Mouse (Mus musculus) erythroid progenitor cell, adult 5-6 weeks (primary cell): ENCODE data around the gene Ckmt2. TPM values are rescaled to one million over a fixed set of nuclear protein-coding genes. Genes with fewer than 3 reads are reported as not detected.

Source experiments
- ATAC-seq: replicated peaks from 2 replicates; pipeline ENCODE4 v1.8.0; 2016; ENCODE audit warnings: moderate number of reproducible peaks, mild to moderate bottlenecking, moderate TSS enrichment, inconsistent platforms; ENCODE audit not compliant: poor library complexity, low FRiP score, severe bottlenecking
- total RNA-seq, 2 experiments: library from RNA; stranded (forward) in 1 of 2; stranded (reverse) in 1 of 2; fragments of 150-400 nt in 1 of 2; fragments of 186-747, 209-891 nt in 1 of 2; gene quantifications; 2 replicates each; pipeline versions ENCODE4 v1.2.3 to v1.2.4; 2015 to 2017; ENCODE audit warnings: low replicate concordance in 2 of 2

Ckmt2 gene
- total RNA-seq (2015; ENCODE audit: low replicate concordance), result not detected in 2 replicates
- total RNA-seq (2017; ENCODE audit: low replicate concordance), result not detected in 2 replicates

DNA sequence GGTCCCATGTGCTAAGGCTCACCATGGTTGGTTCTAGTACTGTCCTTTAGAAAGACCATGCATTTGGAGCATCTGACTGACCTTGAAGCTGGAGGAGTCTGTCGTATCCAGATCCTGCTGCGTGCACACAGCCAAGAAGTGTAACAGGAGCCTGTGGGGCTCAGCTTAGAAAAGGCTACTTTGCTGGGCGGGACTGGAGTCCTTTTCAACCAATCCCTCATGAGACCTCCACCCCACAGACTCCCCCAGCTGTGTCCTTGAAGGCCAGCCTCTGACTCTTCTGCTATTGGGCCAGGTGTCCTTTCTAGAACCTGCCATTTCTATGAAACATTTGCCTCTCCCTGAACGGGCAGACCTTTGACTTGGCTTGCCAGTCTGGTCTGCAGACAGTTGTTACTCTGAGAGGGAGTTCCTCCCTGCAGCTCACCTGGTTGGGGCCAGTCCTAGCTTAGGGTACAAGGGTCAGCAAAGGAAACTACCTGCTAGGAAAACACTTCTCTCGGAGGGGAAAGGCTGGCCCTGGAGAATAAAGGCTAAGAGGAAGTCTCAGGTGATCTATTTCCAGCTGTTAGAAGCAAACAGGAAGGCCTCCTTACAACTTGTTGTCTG is at the start of gene Ckmt2:
Gene Ckmt2 (minus strand): TSS at position 145 of the 609 bp plus-strand sequence.
- ATAC-seq, result no peak

DNA sequence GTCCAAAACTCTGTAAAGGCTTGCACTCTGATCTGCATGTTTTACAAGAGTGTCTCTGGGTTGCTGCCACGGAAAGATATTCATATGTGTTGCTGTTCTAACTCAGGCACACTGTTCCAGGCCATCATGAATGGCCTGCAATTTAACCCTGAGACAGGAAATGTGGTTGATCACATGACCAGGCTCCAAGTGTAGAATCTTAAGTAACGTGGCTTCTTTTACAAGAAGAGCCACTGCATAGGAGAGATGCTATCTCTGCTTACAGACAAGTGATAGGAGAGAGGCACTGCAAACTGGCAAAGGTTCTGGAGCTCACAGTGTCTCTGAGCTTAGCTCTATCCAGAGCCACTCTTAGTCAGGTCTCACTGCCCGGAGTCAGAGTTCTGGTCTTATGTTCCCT is 44.3 kb upstream of the Ckmt2 start:
- no peak for ATAC-seq

DNA sequence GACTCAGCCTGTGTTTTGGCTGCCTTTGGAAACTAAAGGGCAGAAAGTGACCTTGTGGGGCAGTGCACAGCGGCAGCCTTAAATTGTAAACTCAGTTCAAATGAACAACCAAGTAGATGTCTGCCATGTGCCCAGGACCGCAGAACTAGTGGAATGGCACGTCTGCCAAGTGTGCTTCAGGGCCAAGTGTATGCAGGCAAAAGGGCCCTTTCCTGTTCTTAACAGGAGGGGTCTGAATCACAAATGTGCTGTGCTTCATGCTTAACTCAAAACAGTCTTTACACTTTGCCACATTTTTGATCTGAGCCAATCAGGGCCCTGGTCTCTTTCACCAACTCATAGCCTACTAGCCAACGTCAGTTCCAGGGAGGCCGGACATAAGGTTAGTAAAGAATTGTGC is 42.1 kb upstream of the Ckmt2 start:
- ATAC-seq, result no peak

DNA sequence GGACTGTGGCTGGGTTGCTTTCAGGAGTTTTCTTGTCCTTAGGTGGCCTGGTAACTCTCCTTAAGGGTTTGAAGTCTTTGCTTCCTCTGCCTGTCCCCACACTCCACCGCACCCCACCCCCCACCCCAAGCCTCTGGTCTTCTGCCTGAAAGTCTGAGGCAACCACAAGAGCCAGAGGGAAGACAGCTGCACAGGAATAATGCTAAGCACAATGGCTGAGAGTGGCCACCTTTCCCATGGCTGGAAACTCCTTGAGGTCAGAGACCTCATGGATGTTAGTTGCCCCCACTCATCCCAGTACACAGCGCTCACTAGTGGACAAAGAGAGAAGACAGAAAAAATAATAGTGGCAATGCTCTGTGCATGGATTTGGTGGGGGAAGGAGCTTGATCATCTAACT is 41.1 kb upstream of the Ckmt2 start:
- ATAC-seq, result no peak

DNA sequence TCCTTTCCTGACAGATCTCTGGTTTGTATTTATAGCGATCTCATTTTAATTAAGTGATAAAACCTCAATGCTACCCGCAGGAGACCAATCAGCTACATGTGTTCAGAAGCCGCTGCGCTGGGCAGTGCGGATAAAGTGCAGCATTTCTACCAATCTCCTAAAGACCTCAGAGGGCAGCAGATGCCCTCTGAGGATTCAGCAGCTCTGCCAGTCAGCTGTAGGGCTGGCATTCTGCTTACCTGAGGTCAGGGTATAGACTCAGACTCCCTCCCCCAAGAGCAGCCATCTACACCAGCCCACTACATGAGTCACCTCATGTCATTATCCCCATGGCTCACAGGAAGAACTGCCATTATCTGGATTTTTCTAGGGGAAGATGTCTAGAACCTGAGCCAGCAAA is 39.6 kb upstream of the Ckmt2 start:
- ATAC-seq, result no peak

DNA sequence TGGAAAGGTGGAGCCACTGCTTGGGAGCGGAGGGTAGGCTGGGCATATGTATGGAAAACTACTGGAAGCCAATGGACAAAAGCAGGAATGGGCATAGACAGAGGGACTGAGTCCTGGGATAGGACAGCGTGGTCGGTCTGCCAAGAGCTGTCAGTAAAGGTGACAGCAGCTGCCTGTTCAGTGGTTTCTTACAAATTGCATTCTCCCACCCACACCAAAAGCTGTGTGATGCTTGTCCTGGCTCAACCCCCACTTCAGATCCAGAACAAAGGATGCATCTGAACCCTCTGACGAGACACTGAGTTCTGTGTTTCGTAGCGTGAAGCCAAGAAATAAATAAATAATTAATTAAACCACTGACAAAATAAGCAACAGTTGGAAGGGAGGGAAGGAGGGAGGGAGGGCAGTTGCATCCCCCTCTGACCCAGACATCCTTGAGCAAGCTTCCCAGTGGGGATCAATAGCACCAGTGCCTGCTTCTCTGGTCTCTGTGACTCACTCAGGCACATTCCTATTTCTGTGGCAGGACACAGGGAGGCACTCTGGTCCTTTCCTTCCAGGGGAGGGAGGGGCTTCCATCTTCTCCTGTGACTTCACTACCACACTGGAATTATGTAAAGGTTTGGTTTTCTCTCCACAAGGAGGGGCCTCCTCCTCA is 39.0 kb upstream of the Ckmt2 start:
- no peak for ATAC-seq

DNA sequence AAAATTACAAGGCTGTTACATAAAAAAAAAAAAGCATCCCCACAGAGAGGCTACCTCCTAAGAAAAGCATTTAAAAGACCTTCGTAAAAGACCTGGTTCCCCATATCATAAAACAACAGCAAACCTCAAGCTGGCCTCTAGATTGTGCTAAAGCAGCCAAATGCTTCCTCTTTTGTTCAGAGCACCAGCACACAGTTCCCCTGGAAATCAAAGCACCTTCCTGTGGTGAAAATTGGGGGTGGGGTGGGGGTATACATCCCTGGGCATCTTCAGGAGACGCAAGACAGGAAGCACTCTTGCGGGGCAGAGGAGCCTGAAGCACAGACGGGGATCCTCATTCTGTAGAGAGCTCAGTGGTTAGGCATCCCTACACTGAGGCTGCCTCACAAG is 38.5 kb upstream of the Ckmt2 start:
- no peak for ATAC-seq

DNA sequence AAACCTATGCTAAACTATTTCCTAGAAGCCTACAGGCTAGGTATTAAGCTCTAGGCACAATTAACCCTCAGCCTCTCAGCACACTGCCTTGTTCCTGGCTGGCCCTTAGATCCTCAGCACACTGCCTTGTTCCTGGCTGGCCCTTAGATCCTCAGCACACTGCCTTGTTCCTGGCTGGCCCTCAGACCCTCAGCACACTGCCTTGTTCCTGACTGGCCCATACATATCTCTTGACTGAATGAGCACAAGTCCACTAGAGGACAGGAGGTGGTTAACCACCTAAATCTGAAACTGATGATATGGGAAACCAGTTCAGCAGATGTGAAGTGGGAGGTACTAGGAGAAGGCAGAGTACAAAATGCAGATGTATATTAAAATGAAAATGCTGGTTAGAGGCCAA is 35.0 kb upstream of the Ckmt2 start:
- no peak for ATAC-seq

DNA sequence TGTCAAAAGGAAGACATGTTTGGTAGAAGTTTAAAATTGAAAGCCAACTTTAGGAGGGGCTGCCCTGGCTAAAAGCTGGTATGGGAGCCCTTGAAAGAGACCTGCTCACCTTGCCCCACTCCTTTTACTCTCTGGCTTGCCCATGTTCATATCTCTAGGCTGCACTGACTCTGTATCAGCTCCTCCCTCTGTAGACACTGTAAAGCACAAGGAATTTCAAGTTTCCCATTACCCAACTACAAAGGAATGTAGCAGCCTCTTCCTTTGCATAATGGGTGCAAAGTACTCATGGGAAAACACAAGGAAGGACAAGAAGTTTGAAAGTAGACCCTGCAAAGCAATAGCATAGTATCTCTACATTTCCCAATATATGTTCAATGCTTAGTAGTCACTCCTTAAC is 34.5 kb upstream of the Ckmt2 start:
- no peak for ATAC-seq

DNA sequence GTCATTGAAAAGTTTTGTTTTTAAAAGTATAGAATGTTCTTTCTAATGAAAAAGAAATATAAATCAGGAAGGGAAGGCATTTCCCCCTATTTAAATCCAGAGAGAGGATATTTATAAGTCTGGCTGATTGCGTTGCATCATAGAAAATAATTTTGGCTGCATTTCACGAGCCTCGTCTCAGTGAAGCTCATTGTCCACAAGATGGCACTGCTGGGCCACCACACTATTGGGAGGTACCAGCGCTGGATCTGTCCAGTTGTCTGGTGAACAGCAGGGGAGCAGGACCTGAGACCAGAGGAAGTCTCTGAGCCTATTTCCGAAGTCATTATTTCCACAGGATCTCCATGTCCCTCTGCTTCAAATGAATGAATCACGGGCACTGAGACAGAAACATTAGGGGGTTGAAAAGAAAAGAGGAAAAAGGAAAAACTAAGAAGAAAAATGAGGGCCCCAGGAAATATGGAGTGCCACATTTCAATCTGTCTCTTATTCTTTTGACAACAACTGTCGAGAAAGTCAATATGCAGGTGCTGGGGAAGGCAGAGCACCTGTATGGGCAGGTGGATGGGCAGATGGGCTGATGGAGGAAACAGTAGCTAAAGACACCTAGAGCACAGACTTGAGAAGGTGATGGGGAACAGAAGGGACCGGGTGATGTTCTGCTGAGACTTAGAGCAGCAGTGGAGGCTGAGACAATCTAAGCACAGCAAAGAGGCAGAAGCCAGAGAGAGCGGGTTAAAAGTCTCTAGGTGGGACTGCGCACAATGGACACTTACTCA is 31.7 kb upstream of the Ckmt2 start:
- no peak for ATAC-seq

DNA sequence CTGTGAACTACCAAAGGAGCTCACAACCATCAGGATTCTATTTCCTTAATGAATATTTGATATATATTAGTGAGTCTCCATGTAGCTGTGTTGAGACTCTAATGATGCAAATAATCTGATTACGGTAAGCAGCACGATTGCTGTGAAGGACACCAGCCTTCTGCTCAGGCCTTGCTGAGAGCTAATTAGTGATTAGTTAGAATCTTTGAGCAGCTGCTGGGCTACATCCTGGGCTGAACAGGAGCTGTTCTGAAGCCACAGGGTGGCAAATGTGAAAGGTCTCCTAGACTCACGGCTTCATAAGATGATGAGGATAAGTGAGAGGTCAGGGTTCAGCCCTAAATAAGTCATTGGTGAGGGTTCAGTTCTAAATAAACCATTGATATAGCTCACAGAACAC is 29.7 kb upstream of the Ckmt2 start:
- ATAC-seq, result no peak

DNA sequence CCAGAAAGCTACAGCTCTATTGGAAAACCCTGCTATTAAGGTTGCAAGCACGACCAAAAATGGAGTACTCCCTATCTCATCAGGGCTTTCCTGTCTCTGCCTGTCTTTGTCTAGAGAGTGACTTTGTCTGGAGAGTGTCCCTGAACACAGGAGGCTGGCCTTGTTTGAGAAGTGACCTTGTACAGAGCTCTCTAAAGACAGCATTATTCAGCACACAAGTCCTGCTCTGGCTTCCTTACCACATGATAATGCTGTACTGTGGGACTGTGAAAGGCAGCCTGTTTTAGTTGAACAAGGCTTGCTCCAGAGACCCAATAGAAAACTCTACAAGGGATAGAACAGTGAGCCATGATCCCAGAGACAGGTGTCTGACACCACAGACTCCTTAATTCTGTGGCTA is 19.8 kb upstream of the Ckmt2 start:
- no peak for ATAC-seq

DNA sequence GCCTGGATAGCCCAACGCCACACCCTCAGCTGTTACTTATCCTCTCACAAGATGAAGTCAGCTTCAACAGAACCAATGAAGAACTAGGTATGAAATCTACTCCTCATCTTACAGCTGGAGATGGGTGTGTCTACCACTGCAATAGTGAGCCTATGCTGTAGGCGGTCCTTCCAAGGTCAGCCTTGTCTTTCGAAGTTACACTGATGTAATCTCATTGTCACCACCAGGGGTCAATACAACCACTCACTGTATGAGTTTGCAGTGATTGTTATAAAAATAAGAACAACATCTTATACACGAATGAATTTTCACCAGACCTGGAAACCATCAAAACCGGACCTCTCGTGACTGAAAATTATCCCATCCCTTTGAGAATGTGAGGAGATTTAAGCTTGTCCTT is 16.4 kb upstream of the Ckmt2 start:
- ATAC-seq, result no peak

DNA sequence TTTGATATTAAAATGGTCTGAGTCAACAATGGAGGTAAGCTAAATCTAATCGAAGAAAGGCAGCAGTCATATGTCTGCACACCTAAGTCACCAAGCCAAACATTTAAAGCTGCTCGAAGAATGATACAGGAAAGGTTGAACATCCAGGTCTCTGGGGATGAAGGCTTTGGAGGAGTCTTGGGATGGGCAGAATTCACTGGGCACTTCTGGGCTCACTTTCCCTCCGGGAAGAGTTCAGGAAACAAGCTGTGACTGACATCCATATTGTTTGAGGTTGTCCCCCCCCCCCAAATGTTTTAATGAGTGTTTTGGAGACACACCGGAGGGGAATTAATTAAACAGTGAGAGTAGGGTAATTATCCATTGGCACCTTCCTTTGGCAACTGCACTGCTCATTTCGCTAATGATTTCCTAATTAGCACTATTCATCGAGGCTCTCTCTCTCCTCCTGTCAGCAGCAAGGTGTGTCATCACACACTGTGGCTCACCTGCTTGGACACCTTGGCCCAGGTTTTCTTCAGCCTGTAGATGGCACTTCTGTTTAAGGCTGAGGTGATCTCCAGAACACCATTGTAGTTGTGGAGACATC is 13.4 kb upstream of the Ckmt2 start:
- ATAC-seq, result no peak

DNA sequence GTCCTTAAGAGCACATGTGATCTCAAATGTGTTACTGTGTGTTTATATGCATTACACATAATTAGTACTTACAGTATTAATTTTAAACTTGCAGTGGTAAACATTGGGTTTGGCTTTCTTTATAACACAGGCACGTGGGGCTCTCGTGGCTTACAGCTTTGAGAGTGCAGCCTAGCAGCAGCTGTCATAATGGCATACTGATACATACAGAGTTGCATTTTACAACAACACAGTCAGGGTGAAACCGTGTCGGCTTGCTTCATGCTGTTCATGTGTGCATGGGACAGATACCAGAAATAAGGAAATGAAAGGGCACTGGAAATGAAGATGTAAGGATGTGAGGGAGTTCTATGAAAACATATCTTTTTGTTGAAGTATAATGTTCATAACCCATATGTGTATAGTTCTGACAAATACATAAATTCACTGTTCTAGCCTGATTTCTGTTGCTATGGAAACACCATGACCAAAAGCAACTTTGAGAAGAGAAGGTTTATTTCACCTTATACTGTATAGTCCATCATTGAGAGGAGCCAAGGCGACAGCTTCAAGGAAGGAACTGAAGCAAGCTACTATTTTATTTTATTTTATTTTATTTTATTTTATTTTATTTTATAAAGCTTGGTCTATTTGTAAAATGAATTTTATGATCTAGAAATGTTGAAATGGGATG is 8.2 kb upstream of the Ckmt2 start:
- no peak for ATAC-seq

DNA sequence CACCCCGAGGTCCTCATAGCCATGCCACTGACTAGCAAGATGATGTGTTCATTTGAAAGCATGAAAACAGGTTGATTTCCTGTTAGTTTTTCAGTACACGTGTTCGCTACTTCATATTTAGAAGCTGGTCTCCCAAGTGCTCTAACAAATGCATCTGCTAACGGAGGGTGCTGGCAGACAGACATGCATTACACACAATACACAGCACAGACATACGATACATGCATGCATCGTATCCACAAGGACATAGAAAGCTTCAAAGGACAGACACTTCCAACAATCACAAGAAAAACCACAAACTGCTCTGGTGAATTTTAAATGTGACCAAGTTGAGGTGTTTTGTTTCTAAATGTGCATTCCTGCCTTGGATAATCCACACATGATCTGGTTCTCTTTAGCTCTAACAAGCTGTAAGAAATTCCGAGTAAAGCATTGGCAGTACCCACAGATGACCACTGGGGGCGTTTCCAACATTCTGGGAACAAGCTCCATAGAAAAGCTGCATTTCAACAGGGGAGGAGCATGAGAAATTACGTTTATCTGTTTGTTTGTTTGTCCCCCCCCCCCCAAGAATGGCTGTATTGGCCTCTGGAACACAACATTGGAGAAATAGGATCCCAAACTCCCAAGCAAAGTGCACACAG is 5.3 kb upstream of the Ckmt2 start:
- no peak; the same call in 1 of the 2 replicates for ATAC-seq

DNA sequence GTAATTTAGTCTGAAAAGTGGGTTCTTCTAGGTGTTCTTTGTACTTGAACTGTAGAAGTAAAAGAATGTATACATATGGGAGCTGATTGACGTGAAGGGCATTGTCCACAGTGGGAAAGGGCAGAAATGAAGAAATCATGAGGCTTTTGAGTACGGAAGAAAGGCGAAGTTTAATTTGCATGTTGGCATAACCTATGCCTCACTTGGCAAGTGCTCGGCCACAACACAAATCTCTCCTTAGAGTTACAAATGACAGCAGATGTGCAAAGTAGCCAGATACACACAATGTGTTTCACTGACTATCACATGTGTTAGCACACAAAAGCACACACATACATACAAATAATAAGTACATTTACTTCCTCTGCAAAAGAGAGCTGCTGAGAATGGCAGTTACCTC is 3.6 kb upstream of the Ckmt2 start:
- ATAC-seq, result no peak

DNA sequence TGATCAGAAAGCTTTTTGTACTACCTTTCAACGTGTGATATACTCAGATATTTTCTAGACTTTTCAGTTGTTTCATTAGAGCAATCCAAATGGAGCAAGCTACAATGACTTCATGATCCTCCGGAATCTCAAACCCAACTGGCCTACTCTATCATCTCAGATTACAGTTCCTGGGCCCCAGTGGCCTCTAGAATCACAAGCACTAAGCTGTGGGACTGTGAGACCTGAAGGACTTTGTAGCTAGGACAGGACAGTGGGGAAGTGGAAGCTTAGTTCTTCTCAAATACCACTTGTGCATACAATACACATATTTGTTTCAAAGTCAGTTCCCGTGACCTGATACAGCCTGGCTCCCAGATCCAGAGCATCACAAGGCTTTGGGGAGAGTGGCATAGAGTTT is 1.3 kb upstream of the Ckmt2 start:
- no peak for ATAC-seq

DNA sequence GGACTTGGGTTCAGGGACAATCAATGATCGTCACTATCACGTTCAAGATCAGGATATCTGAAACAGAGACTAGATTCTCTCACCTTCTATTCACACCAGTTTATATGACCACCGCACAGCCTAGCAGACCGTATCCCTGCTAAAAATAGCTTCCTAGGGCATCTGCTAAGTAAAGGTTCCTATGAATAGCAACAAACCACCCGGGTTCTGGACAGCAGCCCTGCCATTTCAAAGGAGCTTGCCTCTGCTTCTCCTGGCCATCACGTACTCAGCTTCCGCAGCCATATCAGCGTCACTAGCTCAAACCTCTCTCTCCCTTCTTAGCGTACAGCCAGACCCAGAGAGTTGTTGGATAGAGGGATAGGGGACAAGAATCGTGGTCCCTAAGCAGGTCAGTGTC is 665 bp upstream of the Ckmt2 start:
- no peak for ATAC-seq

DNA sequence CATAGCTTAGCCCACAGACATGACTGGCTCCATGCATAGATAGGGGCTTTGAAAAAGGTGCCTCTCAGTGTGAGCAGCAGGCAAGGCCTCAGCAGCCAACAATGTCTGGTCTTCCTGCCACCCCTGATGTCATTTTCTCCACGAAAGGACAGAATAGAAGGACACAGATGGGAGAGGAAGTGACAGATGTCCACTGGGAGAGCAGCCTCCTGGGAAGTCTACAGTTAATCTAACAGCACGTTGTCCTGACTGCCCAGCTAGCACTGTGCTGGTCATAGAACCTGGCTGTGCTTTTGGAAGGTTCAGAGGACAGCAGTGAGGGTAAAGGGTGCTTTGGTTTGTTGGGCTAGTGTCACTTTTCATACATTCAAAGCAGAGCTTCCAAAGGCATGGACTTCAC is 1.1 kb downstream of the Ckmt2 start:
- ATAC-seq, result no peak
